8 mouse cellular contexts compared by ENCODE assay signal in the genomic region with DNA sequence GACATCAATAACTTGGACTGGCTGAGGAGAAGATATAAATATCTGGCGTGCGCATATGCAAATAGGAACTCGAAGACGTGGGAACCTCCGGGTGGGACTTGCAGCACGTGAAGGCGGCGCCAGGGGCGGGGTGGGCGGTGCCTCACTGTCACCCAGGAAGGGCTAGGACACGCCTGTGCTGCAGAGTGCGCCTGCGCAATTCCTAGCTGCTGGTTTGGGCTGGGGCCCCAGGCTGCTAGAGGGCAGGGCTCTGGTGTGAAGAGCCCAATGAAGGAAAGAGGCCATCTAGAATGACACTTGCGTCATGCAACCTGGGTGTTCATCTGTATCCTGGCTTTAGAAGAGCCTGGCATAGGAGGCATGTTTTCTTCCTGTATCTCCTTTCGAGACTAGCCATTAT.
DNase-seq lines count a peak whose midpoint lies in the region; ATAC-seq and TF ChIP-seq lines count a peak whose summit lies in the region.

No protein-coding gene starts in this region.

- DNase-seq in CD4-positive, CD25-positive, alpha-beta regulatory T cell, adult 2 months (ENCODE audit: low read depth, low spot score) = peak; percentile 75
- DNase-seq in cerebellum, adult 11-12 months = peak; percentile 99
- DNase-seq in heart, postnatal 10 days = peak; percentile 91 to 92
- peak; percentile 97 for DNase-seq in kidney, postnatal 4 days
- DNase-seq in liver, embryonic 13.5 days = peak; percentile 87

- TF ChIP-seq CTCF in testis, adult 2 months (IDR thresholded peaks at IDR 0.05; ENCODE audit: control insufficient read depth, insufficient read depth, insufficient replicate concordance, low read depth, low read length) = no peak

- H3K36me3 ChIP-seq in forebrain, embryonic 16.5 days (ENCODE audit: control insufficient read depth, insufficient read depth) = no peaks in the 10 kb centered on the region
- no peaks in the 10 kb centered on the region for H3K36me3 ChIP-seq in liver, embryonic 13.5 days
- no peaks in the 10 kb centered on the region for H3K36me3 ChIP-seq in neural tube, embryonic 12.5 days
- no peaks in the 10 kb centered on the region for H3K36me3 ChIP-seq in testis, adult 2 months (ENCODE audit: control insufficient read depth, insufficient read depth, low read length)

- H3K9ac ChIP-seq in forebrain, embryonic 16.5 days (replicated peaks; ENCODE audit: low read depth, low read length) = no peak overlapping the region
- no peak overlapping the region for H3K9ac ChIP-seq in liver, embryonic 13.5 days
- no peak overlapping the region for H3K9ac ChIP-seq in neural tube, embryonic 12.5 days

- peak overlapping the region; percentile 45 for H3K4me2 ChIP-seq in forebrain, embryonic 16.5 days (ENCODE audit: low read length)
- peak overlapping the region; percentile 33 for H3K4me2 ChIP-seq in liver, embryonic 13.5 days
- peak overlapping the region; percentile 54 for H3K4me2 ChIP-seq in neural tube, embryonic 12.5 days (replicated peaks)

- peak overlapping the region; percentile 27 for H3K4me3 ChIP-seq in forebrain, embryonic 16.5 days (replicated peaks; ENCODE audit: low read length)
- no peak overlapping the region for H3K4me3 ChIP-seq in liver, embryonic 13.5 days (replicated peaks)
- no peak overlapping the region; the same call in 1 of the 2 replicates for H3K4me3 ChIP-seq in neural tube, embryonic 12.5 days
- H3K4me3 ChIP-seq in testis, adult 2 months (ENCODE audit: control insufficient read depth, low read depth, low read length) = peak overlapping the region; percentile 30; the same call in 1 of the 2 replicates

- 12% methylated on average over 15 of the region's 15 CpGs for WGBS in forebrain, embryonic 16.5 days
- 10% methylated on average over 15 of the region's 15 CpGs for WGBS in liver, embryonic 13.5 days (ENCODE audit: insufficient replicate concordance)
- WGBS in neural tube, embryonic 12.5 days = 13% methylated on average over 15 of the region's 15 CpGs

- peak overlapping the region; percentile 34; the same call in 1 of the 2 replicates for H3K27ac ChIP-seq in forebrain, embryonic 16.5 days (ENCODE audit: low read length)
- H3K27ac ChIP-seq in liver, embryonic 13.5 days = no peak overlapping the region
- no peak overlapping the region for H3K27ac ChIP-seq in neural tube, embryonic 12.5 days
- no peak overlapping the region for H3K27ac ChIP-seq in testis, adult 2 months (ENCODE audit: control insufficient read depth, insufficient read depth, low read depth, low read length)

- H3K9me3 ChIP-seq in forebrain, embryonic 16.5 days (ENCODE audit: control insufficient read depth, low read length) = no peaks in the 10 kb centered on the region
- no peaks in the 10 kb centered on the region for H3K9me3 ChIP-seq in liver, embryonic 13.5 days (replicated peaks)
- no peaks in the 10 kb centered on the region for H3K9me3 ChIP-seq in neural tube, embryonic 12.5 days

- H3K27me3 ChIP-seq in forebrain, embryonic 16.5 days (replicated peaks; ENCODE audit: control insufficient read depth, insufficient read depth, low read length) = no peaks in the 10 kb centered on the region
- no peaks in the 10 kb centered on the region for H3K27me3 ChIP-seq in liver, embryonic 13.5 days
- H3K27me3 ChIP-seq in neural tube, embryonic 12.5 days (replicated peaks) = no peaks in the 10 kb centered on the region
- no peaks in the 10 kb centered on the region for H3K27me3 ChIP-seq in testis, adult 2 months (ENCODE audit: control insufficient read depth, insufficient read depth, low read length)

- peak; percentile 90 for ATAC-seq in forebrain, embryonic 16.5 days
- peak; percentile 89 for ATAC-seq in liver, embryonic 13.5 days (ENCODE audit: low read depth)
- peak; percentile 91 for ATAC-seq in neural tube, embryonic 12.5 days (ENCODE audit: low FRiP score, low read depth)

- H3K4me1 ChIP-seq in forebrain, embryonic 16.5 days (replicated peaks; ENCODE audit: control insufficient read depth, insufficient read depth, low read length) = peaks cover 17% of the 10 kb centered on the region
- H3K4me1 ChIP-seq in liver, embryonic 13.5 days (replicated peaks) = peaks cover 10% of the 10 kb centered on the region
- peaks cover 17% of the 10 kb centered on the region; the same call in 1 of the 2 replicates for H3K4me1 ChIP-seq in neural tube, embryonic 12.5 days
- peaks cover 6% of the 10 kb centered on the region for H3K4me1 ChIP-seq in testis, adult 2 months (ENCODE audit: control insufficient read depth, insufficient read depth, low read length)

- intact Hi-C loops in heart, postnatal 10 days (cut with DNase I) = no loop called here

- TF ChIP-seq POLR2A in testis, adult 2 months (IDR thresholded peaks at IDR 0.05; ENCODE audit: control insufficient read depth, low read depth, low read length) = no peak

Comparison
In these comparisons a context has a peak if more than half of its experiments do, and no peak if none do; other contexts are left out.
1. H3K4me3 ChIP-seq: peak in forebrain, embryonic 16.5 days (single experiment) and testis, adult 2 months (single experiment); none in liver, embryonic 13.5 days (single experiment) and neural tube, embryonic 12.5 days (single experiment).
2. Peak in every context shown above with its lines, with median percentiles within 50 percentile points of each other: DNase-seq, ATAC-seq and H3K4me2 ChIP-seq.